Mouse (Mus musculus): ENCODE measurements around the gene Spata31d1a. TPM values are rescaled to one million over a fixed set of nuclear protein-coding genes. Genes with fewer than 3 reads are reported as not detected.
"Not testable (repeated sequence)": the region's sequence is repeated elsewhere in the genome, so short reads cannot be mapped to it uniquely, and the experiment has no call there.

Gene Spata31d1a
- polyA plus RNA-seq, 1 experiment from 2014 or later = not detected

- H3K4me3 ChIP-seq (ENCODE audit: low read depth, low read length); H3K27ac ChIP-seq (ENCODE audit: low read depth, low read length); H3K9ac ChIP-seq (ENCODE audit: low read length); ATAC-seq (ENCODE audit: low FRiP score); H3K4me2 ChIP-seq; H3K4me1 ChIP-seq (ENCODE audit: control insufficient read depth, insufficient read depth, low read length); H3K9me3 ChIP-seq (ENCODE audit: control insufficient read depth, low read length); H3K36me3 ChIP-seq (ENCODE audit: control insufficient read depth, insufficient read depth, low read length); H3K27me3 ChIP-seq (ENCODE audit: control insufficient read depth, insufficient read depth, low read length): not testable (repeated sequence)
- peak; percentile 81 for DNase-seq (ENCODE audit: low spot score, missing footprints)
- 40% methylated on average over 6 of the region's 6 CpGs for WGBS
Observed at GRCm38 (mm10) chr13:59718857-59719440, 8.8 kb upstream of the Spata31d1a start.

DNA sequence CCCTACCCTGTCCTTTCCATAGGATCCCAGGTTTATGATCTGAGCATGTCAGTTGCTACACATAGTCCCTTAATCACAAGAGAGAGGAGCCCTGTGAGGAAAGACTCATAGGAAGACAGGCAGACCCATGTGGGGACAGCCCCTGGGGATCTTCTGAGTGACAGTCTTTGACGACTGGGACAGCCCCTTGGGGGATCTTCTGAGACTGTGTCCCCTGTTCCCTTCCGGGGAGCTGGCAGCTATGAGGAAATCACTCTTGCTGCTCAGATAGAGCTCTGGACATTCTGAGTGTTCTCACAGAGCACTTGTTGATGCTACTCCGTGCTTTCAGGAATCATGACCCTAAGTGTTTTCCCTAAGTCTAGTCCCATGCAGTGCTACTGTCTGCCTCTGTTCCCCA, 3.6 kb upstream of the Spata31d1a start:
- WGBS = 41% methylated on average over 3 of the region's 3 CpGs
- Histone ChIP-seq H3K27me3 (ENCODE audit: control insufficient read depth, insufficient read depth, low read length) (no peaks in the 10 kb centered on the region), H3K27ac (ENCODE audit: low read depth, low read length) (no peak overlapping the region), H3K4me3 (ENCODE audit: low read depth, low read length) (no peak overlapping the region), H3K9ac (ENCODE audit: low read length) (no peak overlapping the region), H3K4me2 (no peak overlapping the region), H3K4me1 (ENCODE audit: control insufficient read depth, insufficient read depth, low read length) (no peaks in the 10 kb centered on the region), H3K36me3 (ENCODE audit: control insufficient read depth, insufficient read depth, low read length) (no peaks in the 10 kb centered on the region), H3K9me3 (ENCODE audit: control insufficient read depth, low read length) (no peaks in the 10 kb centered on the region)
- ATAC-seq (ENCODE audit: low FRiP score) (no peak), DNase-seq (ENCODE audit: low spot score, missing footprints) (no peak)

DNA sequence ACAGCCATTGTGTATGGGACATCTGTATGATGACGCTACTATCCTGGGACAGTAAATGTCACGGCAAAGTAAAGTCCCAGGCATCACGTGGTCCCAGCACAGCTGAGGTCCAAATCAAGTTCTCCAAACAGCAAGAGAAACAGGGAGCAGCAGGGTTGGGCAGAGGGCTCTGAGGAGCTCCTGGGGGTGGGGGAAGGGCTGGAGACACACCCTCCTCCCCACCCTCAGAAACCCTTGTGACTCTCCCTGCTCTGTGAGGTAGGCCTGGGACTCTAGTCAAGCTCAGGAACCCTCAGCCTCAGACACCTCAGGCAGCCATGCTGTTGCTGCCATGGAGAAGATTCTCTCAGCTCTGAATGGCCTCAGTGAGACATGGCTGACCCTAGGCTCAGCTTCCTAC, 1.9 kb upstream of the Spata31d1a start, which contains the start of gene Spata31d1b:
Spata31d1b (plus strand) TSS at position 301 of the 400 bp plus-strand sequence.
- not testable (repeated sequence) for H3K4me1 ChIP-seq (ENCODE audit: control insufficient read depth, insufficient read depth, low read length); H3K27me3 ChIP-seq (ENCODE audit: control insufficient read depth, insufficient read depth, low read length); H3K27ac ChIP-seq (ENCODE audit: low read depth, low read length); H3K4me2 ChIP-seq; H3K9ac ChIP-seq (ENCODE audit: low read length); ATAC-seq (ENCODE audit: low FRiP score); H3K36me3 ChIP-seq (ENCODE audit: control insufficient read depth, insufficient read depth, low read length); DNase-seq (ENCODE audit: low spot score, missing footprints); H3K9me3 ChIP-seq (ENCODE audit: control insufficient read depth, low read length); H3K4me3 ChIP-seq (ENCODE audit: low read depth, low read length)
- 76% methylated on average over 3 of the region's 3 CpGs for WGBS

- Histone ChIP-seq H3K27ac (ENCODE audit: low read depth, low read length) (no peak overlapping the region), H3K27me3 (ENCODE audit: control insufficient read depth, insufficient read depth, low read length) (no peaks in the 10 kb centered on the region), H3K9ac (ENCODE audit: low read length) (no peak overlapping the region), H3K36me3 (ENCODE audit: control insufficient read depth, insufficient read depth, low read length) (no peaks in the 10 kb centered on the region), H3K4me1 (ENCODE audit: control insufficient read depth, insufficient read depth, low read length) (no peaks in the 10 kb centered on the region), H3K4me2 (no peak overlapping the region), H3K4me3 (ENCODE audit: low read depth, low read length) (no peak overlapping the region), H3K9me3 (ENCODE audit: control insufficient read depth, low read length) (no peaks in the 10 kb centered on the region)
- WGBS = 66% methylated on average over 12 of the region's 12 CpGs
- ATAC-seq (ENCODE audit: low FRiP score) = no peak
- no peak for DNase-seq (ENCODE audit: low spot score, missing footprints)
Observed at GRCm38 (mm10) chr13:59704562-59704961, 5.6 kb downstream of the Spata31d1a start.

GRCm38 (mm10) chr13:59703514-59703913, 6.6 kb downstream of the Spata31d1a start:
- whole genome bisulfite sequencing = 84% methylated on average over 12 of the region's 12 CpGs
- ATAC-seq (ENCODE audit: low FRiP score) = no peak

GRCm38 (mm10) chr13:59700137-59700536, 10.0 kb downstream of the Spata31d1a start:
- not testable (repeated sequence) for H3K9ac ChIP-seq (ENCODE audit: low read length); H3K27me3 ChIP-seq (ENCODE audit: control insufficient read depth, insufficient read depth, low read length); ATAC-seq (ENCODE audit: low FRiP score); H3K36me3 ChIP-seq (ENCODE audit: control insufficient read depth, insufficient read depth, low read length); H3K4me3 ChIP-seq (ENCODE audit: low read depth, low read length); H3K4me2 ChIP-seq; H3K27ac ChIP-seq (ENCODE audit: low read depth, low read length); H3K9me3 ChIP-seq (ENCODE audit: control insufficient read depth, low read length); H3K4me1 ChIP-seq (ENCODE audit: control insufficient read depth, insufficient read depth, low read length)
- WGBS = 71% methylated on average over 1 of the region's 1 CpGs
- DNase-seq (ENCODE audit: low spot score, missing footprints) = peak; percentile 69

More at GRCm38 (mm10) chr13:59703514-59703913, 6.6 kb downstream of the Spata31d1a start:
- Histone ChIP-seq H3K4me1 (ENCODE audit: control insufficient read depth, insufficient read depth, low read length) (no peaks in the 10 kb centered on the region), H3K4me3 (ENCODE audit: low read depth, low read length) (no peak overlapping the region), H3K9me3 (ENCODE audit: control insufficient read depth, low read length) (no peaks in the 10 kb centered on the region), H3K27me3 (ENCODE audit: control insufficient read depth, insufficient read depth, low read length) (no peaks in the 10 kb centered on the region), H3K27ac (ENCODE audit: low read depth, low read length) (no peak overlapping the region), H3K4me2 (no peak overlapping the region), H3K9ac (ENCODE audit: low read length) (no peak overlapping the region), H3K36me3 (ENCODE audit: control insufficient read depth, insufficient read depth, low read length) (no peaks in the 10 kb centered on the region)
- DNase-seq (ENCODE audit: low spot score, missing footprints) = no peak

GRCm38 (mm10) chr13:59699131-59699530, 11.0 kb downstream of the Spata31d1a start:
- Histone ChIP-seq H3K27ac (ENCODE audit: low read depth, low read length) (no peak overlapping the region), H3K4me1 (ENCODE audit: control insufficient read depth, insufficient read depth, low read length) (no peaks in the 10 kb centered on the region), H3K27me3 (ENCODE audit: control insufficient read depth, insufficient read depth, low read length) (no peaks in the 10 kb centered on the region), H3K4me2 (no peak overlapping the region), H3K9ac (ENCODE audit: low read length) (no peak overlapping the region), H3K36me3 (ENCODE audit: control insufficient read depth, insufficient read depth, low read length) (no peaks in the 10 kb centered on the region), H3K9me3 (ENCODE audit: control insufficient read depth, low read length) (no peaks in the 10 kb centered on the region), H3K4me3 (ENCODE audit: low read depth, low read length) (no peak overlapping the region)
- DNase-seq (ENCODE audit: low spot score, missing footprints) = peak; percentile 14
- 94% methylated on average over 8 of the region's 8 CpGs for WGBS
- no peak for ATAC-seq (ENCODE audit: low FRiP score)

DNA sequence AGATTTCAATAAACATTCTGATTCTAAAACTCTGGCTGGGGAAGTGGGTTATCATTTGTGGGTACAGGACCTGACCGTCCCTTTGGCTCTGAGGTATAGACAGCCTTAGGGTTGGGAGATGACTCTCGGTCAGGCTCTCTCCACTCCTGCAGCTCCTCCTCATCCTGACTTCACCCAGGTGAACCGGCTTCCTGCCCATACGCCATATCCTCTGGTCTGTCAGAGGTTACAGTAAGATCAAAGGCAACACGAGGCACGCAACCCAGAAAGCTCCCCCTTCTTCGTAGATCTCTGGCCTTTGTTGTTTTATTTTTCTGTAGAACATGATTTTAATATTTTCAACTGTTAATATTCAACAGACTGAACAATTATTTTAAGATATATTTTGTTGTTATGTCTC, 14.3 kb downstream of the Spata31d1a start:
- ATAC-seq (ENCODE audit: low FRiP score) (no peak), DNase-seq (ENCODE audit: low spot score, missing footprints) (no peak)
- Histone ChIP-seq H3K4me1 (ENCODE audit: control insufficient read depth, insufficient read depth, low read length) (no peaks in the 10 kb centered on the region; the same call in 1 of the 2 replicates), H3K4me3 (ENCODE audit: low read depth, low read length) (no peak overlapping the region), H3K27ac (ENCODE audit: low read depth, low read length) (no peak overlapping the region), H3K4me2 (no peak overlapping the region), H3K9ac (ENCODE audit: low read length) (no peak overlapping the region), H3K27me3 (ENCODE audit: control insufficient read depth, insufficient read depth, low read length) (no peaks in the 10 kb centered on the region), H3K9me3 (ENCODE audit: control insufficient read depth, low read length) (no peaks in the 10 kb centered on the region), H3K36me3 (ENCODE audit: control insufficient read depth, insufficient read depth, low read length) (no peaks in the 10 kb centered on the region)
- 90% methylated on average over 7 of the region's 7 CpGs for WGBS

- H3K27me3 ChIP-seq (ENCODE audit: control insufficient read depth, insufficient read depth, low read length) = no peaks in the 10 kb centered on the region; the same call in 1 of the 2 replicates
- DNase-seq (ENCODE audit: low spot score, missing footprints) (no peak), ATAC-seq (ENCODE audit: low FRiP score) (no peak)
- no peaks in the 10 kb centered on the region for H3K36me3 ChIP-seq (ENCODE audit: control insufficient read depth, insufficient read depth, low read length)
- H3K4me2 ChIP-seq = no peak within 1 kb of the TSS
- no peak within 1 kb of the TSS for H3K27ac ChIP-seq (ENCODE audit: low read depth, low read length)
- 94% methylated on average over 3 of the region's 3 CpGs for WGBS
- H3K9ac ChIP-seq (ENCODE audit: low read length) = no peak within 1 kb of the TSS
- no peaks in the 10 kb centered on the region; the same call in 1 of the 2 replicates for H3K4me1 ChIP-seq (ENCODE audit: control insufficient read depth, insufficient read depth, low read length)
- no peak within 1 kb of the TSS for H3K4me3 ChIP-seq (ENCODE audit: low read depth, low read length)
- no peaks in the 10 kb centered on the region for H3K9me3 ChIP-seq (ENCODE audit: control insufficient read depth, low read length)
Observed at GRCm38 (mm10) chr13:59694008-59694407, 16.1 kb downstream of the Spata31d1a start, which contains the start of gene 4921517D22Rik. TSS of gene 4921517D22Rik (minus strand) at chr13:59694108.
